Mouse (Mus musculus) MEL (cell line): ENCODE measurements around the gene Fbxw11. TPM values are rescaled to one million over a fixed set of nuclear protein-coding genes. Genes with fewer than 3 reads are reported as not detected.
A peak's percentile ranks its signal among the peaks of the same experiment; 100 is the strongest.

ENCODE experiments used
- DNase-seq: peaks from one replicate; pipeline ENCODE4 v3.0.0; 2011; ENCODE audit warnings: low read depth, low spot score
- H3K27ac ChIP-seq: 2 replicates; pipeline ENCODE4 v1.5.1; 2012; ENCODE audit warnings: low read depth, mild to moderate bottlenecking, control low read depth, low read length, moderate library complexity; ENCODE audit not compliant: control insufficient read depth
- H3K27me3 ChIP-seq, 2 experiments: fragments of 150-350 bp in 1 of 2; sonication (generic) in 1 of 2; 2 replicates each; pipeline ENCODE4 v1.6.1; 2012; ENCODE audit warnings: low read length in 2 of 2, mild to moderate bottlenecking in 2 of 2, improper control_type of control experiment in 1 of 2, moderate library complexity in 1 of 2; ENCODE audit not compliant: insufficient read depth in 2 of 2, control insufficient read depth in 1 of 2
- H3K36me3 ChIP-seq, 2 experiments: 2 replicates each; pipeline ENCODE4 v1.6.1; 2012 to 2014; ENCODE audit warnings: low read length in 2 of 2, improper control_type of control experiment in 1 of 2, inconsistent platforms in 1 of 2, mild to moderate bottlenecking in 1 of 2; ENCODE audit not compliant: insufficient read depth in 2 of 2, control insufficient read depth in 1 of 2
- H3K4me1 ChIP-seq, 2 experiments: fragments of 150-350 bp in 1 of 2; sonication (generic) in 1 of 2; 2 replicates each; pipeline ENCODE4 v1.6.1; 2012; ENCODE audit warnings: low read length in 2 of 2, improper control_type of control experiment in 1 of 2, mild to moderate bottlenecking in 1 of 2; ENCODE audit not compliant: insufficient read depth in 2 of 2, control insufficient read depth in 1 of 2
- H3K4me3 ChIP-seq, 2 experiments: fragments of 150-350 bp in 1 of 2; sonication (generic) in 1 of 2; 2 replicates each; pipeline ENCODE4 v1.5.1; 2012; ENCODE audit warnings: low read depth in 2 of 2, low read length in 2 of 2, mild to moderate bottlenecking in 2 of 2, moderate library complexity in 2 of 2, control low read depth in 1 of 2, improper control_type of control experiment in 1 of 2; ENCODE audit not compliant: control insufficient read depth in 1 of 2, insufficient read depth in 1 of 2
- H3K79me2 ChIP-seq: 2 replicates; pipeline ENCODE4 v1.6.1; 2012; ENCODE audit warnings: mild to moderate bottlenecking, low read length, moderate library complexity; ENCODE audit not compliant: control insufficient read depth, poor library complexity, insufficient read depth
- H3K9ac ChIP-seq: 2 replicates; pipeline ENCODE4 v1.6.1; 2012; ENCODE audit warnings: low read depth, mild to moderate bottlenecking, control low read depth, low read length, moderate library complexity; ENCODE audit not compliant: control insufficient read depth, poor library complexity, severe bottlenecking
- H3K9me3 ChIP-seq: fragments of 150-350 bp; sonication (generic); replicated peaks from 2 replicates; pipeline ENCODE4 v1.6.1; 2012; ENCODE audit warnings: mild to moderate bottlenecking, low read length, improper control_type of control experiment, moderate library complexity; ENCODE audit not compliant: insufficient read depth
- BHLHE40 ChIP-seq: IDR thresholded peaks from 2 replicates; pipeline ENCODE4 v1.6.1; 2012; ENCODE audit warnings: low read depth, mild to moderate bottlenecking, inconsistent platforms, low read length, improper control_type of control experiment, borderline replicate concordance
- CTCF ChIP-seq, 3 experiments: IDR thresholded peaks in 2 of 3; conservative IDR thresholded peaks in 1 of 3; 2 replicates each; pipeline ENCODE4 v1.5.1; 2011 to 2012; ENCODE audit warnings: low read length in 3 of 3, low read depth in 2 of 3, mild to moderate bottlenecking in 2 of 3, improper control_type of control experiment in 1 of 3, inconsistent platforms in 1 of 3, mixed read lengths in 1 of 3, moderate library complexity in 1 of 3; ENCODE audit not compliant: control insufficient read depth in 1 of 3, insufficient read depth in 1 of 3, poor library complexity in 1 of 3, severe bottlenecking in 1 of 3
- ELF1 ChIP-seq: IDR thresholded peaks from 2 replicates; pipeline ENCODE4 v1.6.1; 2014; ENCODE audit warnings: low read depth, mild to moderate bottlenecking, inconsistent platforms, low read length, improper control_type of control experiment, moderate library complexity
- EP300 ChIP-seq, 2 experiments: IDR thresholded peaks; 2 replicates each; pipeline ENCODE4 v1.6.1; 2011; ENCODE audit warnings: improper control_type of control experiment in 2 of 2, low read length in 2 of 2, low read depth in 1 of 2, mild to moderate bottlenecking in 1 of 2
- ETS1 ChIP-seq: IDR thresholded peaks from 2 replicates; pipeline ENCODE4 v1.6.1; 2012; ENCODE audit warnings: low read depth, mild to moderate bottlenecking, inconsistent platforms, low read length, improper control_type of control experiment, moderate library complexity
- GABPA ChIP-seq: IDR thresholded peaks from 2 replicates; pipeline ENCODE4 v1.6.1; 2012; ENCODE audit warnings: low read depth, mild to moderate bottlenecking, inconsistent platforms, low read length, improper control_type of control experiment, moderate library complexity
- HCFC1 ChIP-seq: IDR thresholded peaks from 2 replicates; pipeline ENCODE4 v1.6.1; 2012; ENCODE audit warnings: low read depth, mild to moderate bottlenecking, inconsistent platforms, low read length, improper control_type of control experiment, moderate library complexity
- JUND ChIP-seq: IDR thresholded peaks from 2 replicates; pipeline ENCODE4 v1.6.1; 2011; ENCODE audit warnings: low read depth, mild to moderate bottlenecking, improper control_type of control experiment, low read length
- KAT2A ChIP-seq: conservative IDR thresholded peaks from 2 replicates; pipeline ENCODE4 v1.6.1; 2012; ENCODE audit warnings: low read depth, low read length, improper control_type of control experiment, inconsistent platforms
- MAFK ChIP-seq: IDR thresholded peaks from 2 replicates; pipeline ENCODE4 v1.6.1; 2011; ENCODE audit warnings: low read depth, mild to moderate bottlenecking, low read length, improper control_type of control experiment, borderline replicate concordance
- MEF2A ChIP-seq: IDR thresholded peaks from 2 replicates; pipeline ENCODE4 v1.6.1; 2014; ENCODE audit warnings: low read depth, mild to moderate bottlenecking, inconsistent platforms, low read length, improper control_type of control experiment; ENCODE audit not compliant: poor library complexity, insufficient replicate concordance, severe bottlenecking; ENCODE audit errors: extremely low read depth
- MXI1 ChIP-seq: IDR thresholded peaks from 2 replicates; pipeline ENCODE4 v1.6.1; 2011; ENCODE audit warnings: mild to moderate bottlenecking, low read depth, low read length, improper control_type of control experiment
- MYC ChIP-seq: IDR thresholded peaks from 2 replicates; pipeline ENCODE4 v1.6.1; 2011; ENCODE audit warnings: low read depth, mild to moderate bottlenecking, low read length, improper control_type of control experiment, moderate library complexity
- NRF1 ChIP-seq: IDR thresholded peaks from 2 replicates; pipeline ENCODE4 v1.6.1; 2014; ENCODE audit warnings: low read depth, mild to moderate bottlenecking, inconsistent platforms, low read length, improper control_type of control experiment, moderate library complexity; ENCODE audit not compliant: poor library complexity, insufficient read depth, severe bottlenecking
- POLR2A ChIP-seq, 2 experiments: IDR thresholded peaks; 2 replicates each; pipeline ENCODE4 v1.6.1; 2011 to 2012; ENCODE audit warnings: low read length in 2 of 2, mild to moderate bottlenecking in 2 of 2, control low read depth in 1 of 2, improper control_type of control experiment in 1 of 2, low read depth in 1 of 2, moderate library complexity in 1 of 2; ENCODE audit not compliant: control insufficient read depth in 1 of 2, insufficient read depth in 1 of 2, poor library complexity in 1 of 2
- POLR2AphosphoS2 ChIP-seq: IDR thresholded peaks from 2 replicates; pipeline ENCODE4 v1.6.1; 2011; ENCODE audit warnings: low read length, improper control_type of control experiment
- RAD21 ChIP-seq: IDR thresholded peaks from 2 replicates; pipeline ENCODE4 v1.6.1; 2011; ENCODE audit warnings: mild to moderate bottlenecking, low read depth, low read length, improper control_type of control experiment
- RCOR1 ChIP-seq: IDR thresholded peaks from 2 replicates; pipeline ENCODE4 v1.6.1; 2012; ENCODE audit warnings: low read depth, mild to moderate bottlenecking, inconsistent platforms, low read length, improper control_type of control experiment
- SIN3A ChIP-seq: IDR thresholded peaks from 2 replicates; pipeline ENCODE4 v1.6.1; 2012; ENCODE audit warnings: low read length, improper control_type of control experiment, inconsistent platforms
- SMC3 ChIP-seq: IDR thresholded peaks from 2 replicates; pipeline ENCODE4 v1.6.1; 2011; ENCODE audit warnings: low read depth, low read length, improper control_type of control experiment
- TBP ChIP-seq: IDR thresholded peaks from 2 replicates; pipeline ENCODE4 v1.8.0; 2011; ENCODE audit warnings: low read depth, low read length, improper control_type of control experiment
- USF1 ChIP-seq: IDR thresholded peaks from 2 replicates; pipeline ENCODE4 v1.6.1; 2014; ENCODE audit warnings: low read depth, mild to moderate bottlenecking, inconsistent platforms, low read length, improper control_type of control experiment, moderate library complexity
- USF2 ChIP-seq, 2 experiments: IDR thresholded peaks; 2 replicates each; pipeline ENCODE4 v1.6.1; 2011 to 2012; ENCODE audit warnings: improper control_type of control experiment in 2 of 2, low read length in 2 of 2, borderline replicate concordance in 1 of 2, inconsistent platforms in 1 of 2, low read depth in 1 of 2, mild to moderate bottlenecking in 1 of 2; ENCODE audit not compliant: insufficient read depth in 1 of 2
- ZC3H11A ChIP-seq: IDR thresholded peaks from 2 replicates; pipeline ENCODE4 v1.6.1; 2012; ENCODE audit warnings: low read depth, mild to moderate bottlenecking, inconsistent platforms, low read length, improper control_type of control experiment
- ZKSCAN1 ChIP-seq: IDR thresholded peaks from 2 replicates; pipeline ENCODE4 v1.6.1; 2012; ENCODE audit warnings: low read depth, mild to moderate bottlenecking, inconsistent platforms, low read length, improper control_type of control experiment, moderate library complexity
- ZNF384 ChIP-seq: IDR thresholded peaks from 2 replicates; pipeline ENCODE4 v1.6.1; 2012; ENCODE audit warnings: low read depth, mild to moderate bottlenecking, inconsistent platforms, low read length, improper control_type of control experiment
- polyA plus RNA-seq, 2 experiments: library from polyadenylated mRNA; stranded (reverse) in 1 of 2; unstranded in 1 of 2; fragments of >175 nt in 1 of 2; fragments of >200 nt in 1 of 2; gene quantifications; 2 replicates each; pipeline versions ENCODE4 v1.2.1 to v1.2.4; 2012; ENCODE audit warnings: low replicate concordance in 2 of 2, low read depth in 1 of 2; ENCODE audit not compliant: insufficient read length in 2 of 2, insufficient read depth in 1 of 2, missing spikeins in 1 of 2
- total RNA-seq: library from RNA; depleted of rRNA; stranded (reverse); fragments of 300-350 nt; gene quantifications from 2 replicates; pipeline ENCODE4 v1.2.3, GENCODE M21; 2012

Gene Fbxw11
- total and polyA plus RNA-seq, 3 experiments, result 35.4 to 98.5 (median 53.5) TPM

- peak; percentile 33 for DNase-seq
- H3K27ac ChIP-seq, result peak overlapping the region; percentile 36
- peak overlapping the region; percentile 52 for H3K9ac ChIP-seq
- H3K9me3 ChIP-seq, result no peaks in the 10 kb centered on the region
- H3K36me3 ChIP-seq, result peaks cover 0 to 14% of the 10 kb centered on the region in 2 experiments; a peak in 2 of 4 replicates
- TF ChIP-seq ZKSCAN1 (no peak), BHLHE40 (0 out of 2 replicates have a peak, but pooled peaks have one; percentile 25), POLR2AphosphoS2 (peak; percentile 84; the same call in 1 of the 2 replicates), HCFC1 (0 out of 2 replicates have a peak, but pooled peaks have one; percentile 35), ZNF384 (no peak), EP300 (IDR thresholded peaks at IDR 0.05; ENCODE audit: low read depth in 1 of 2, low read length in 2 of 2) (peak in 1 of 2 experiments; percentile 52; a peak in 1 of 4 replicates), ETS1 (peak; percentile 29; the same call in 1 of the 2 replicates), CTCF (IDR thresholded peaks at IDR 0.05 in 2 of 3, conservative IDR thresholded peaks at IDR 0.05 in 1 of 3; ENCODE audit: control insufficient read depth in 1 of 3, insufficient read depth in 1 of 3, low read depth in 2 of 3, low read length in 3 of 3, poor library complexity in 1 of 3, severe bottlenecking in 1 of 3) (no peak)
- TF ChIP-seq, all 39 proteins: peak for 5
- Histone ChIP-seq H3K4me1 (peaks cover 12 to 21% of the 10 kb centered on the region in 2 experiments; a peak in 3 of 4 replicates), H3K27me3 (no peaks in the 10 kb centered on the region; a peak in 1 of 4 replicates), H3K4me3 (peak overlapping the region in 1 of 2 experiments; percentile 38; a peak in 1 of 4 replicates), H3K79me2 (no peaks in the 10 kb centered on the region)
Measured at GRCm38 (mm10) chr11:32751863-32752594, 109.5 kb downstream of the Fbxw11 start.

- Histone ChIP-seq H3K4me3 (no peak overlapping the region), H3K4me1 (peaks cover 12 to 21% of the 10 kb centered on the region in 2 experiments; a peak in 3 of 4 replicates), H3K9me3 (no peaks in the 10 kb centered on the region), H3K36me3 (peaks cover 0 to 14% of the 10 kb centered on the region in 2 experiments; a peak in 2 of 4 replicates), H3K9ac (no peak overlapping the region), H3K27ac (peak overlapping the region; percentile 26; the same call in 1 of the 2 replicates), H3K27me3 (no peaks in the 10 kb centered on the region; a peak in 1 of 4 replicates), H3K79me2 (no peaks in the 10 kb centered on the region)
- DNase-seq, result peak; percentile 85
- TF ChIP-seq NRF1 (no peak), SIN3A (peak; percentile 23; the same call in 1 of the 2 replicates), RAD21 (no peak), RCOR1 (no peak; the same call in 1 of the 2 replicates), MEF2A (no peak), GABPA (no peak), ELF1 (peak; percentile 58; the same call in 1 of the 2 replicates), ZKSCAN1 (no peak), EP300 (IDR thresholded peaks at IDR 0.05; ENCODE audit: low read depth in 1 of 2, low read length in 2 of 2) (peak; percentile 74 to 81), JUND (no peak), POLR2A (IDR thresholded peaks at IDR 0.05; ENCODE audit: control insufficient read depth in 1 of 2, insufficient read depth in 1 of 2, low read depth in 1 of 2, low read length in 2 of 2, poor library complexity in 1 of 2) (peak in 1 of 2 experiments; percentile 52; a peak in 2 of 4 replicates), POLR2AphosphoS2 (no peak), BHLHE40 (no peak), KAT2A (no peak), TBP (no peak), MYC (no peak), USF2 (IDR thresholded peaks at IDR 0.05; ENCODE audit: borderline replicate concordance in 1 of 2, insufficient read depth in 1 of 2, low read depth in 1 of 2, low read length in 2 of 2) (no peak), CTCF (IDR thresholded peaks at IDR 0.05 in 2 of 3, conservative IDR thresholded peaks at IDR 0.05 in 1 of 3; ENCODE audit: control insufficient read depth in 1 of 3, insufficient read depth in 1 of 3, low read depth in 2 of 3, low read length in 3 of 3, poor library complexity in 1 of 3, severe bottlenecking in 1 of 3) (no peak), MAFK (no peak), SMC3 (no peak), HCFC1 (no peak), MXI1 (no peak; the same call in 1 of the 2 replicates), ETS1 (peak; percentile 60), USF1 (no peak), ZC3H11A (no peak)
Measured at GRCm38 (mm10) chr11:32752595-32752885, 110.0 kb downstream of the Fbxw11 start.
